Mouse (Mus musculus) ES-Bruce4 (cell line): ENCODE measurements around the gene Tsr1.

Source experiments
- CTCF ChIP-seq: IDR thresholded peaks from one replicate; pipeline ENCODE4 v1.8.1; 2011; ENCODE audit warnings: low read depth, low read length
- EP300 ChIP-seq: IDR thresholded peaks from 2 replicates; pipeline ENCODE4 v1.6.1; 2011; ENCODE audit warnings: low read depth, low read length; ENCODE audit not compliant: insufficient read depth

GRCm38 (mm10) chr11:74925577-74926387 is 27.9 kb downstream of the Tsr1 start, which contains the start of the genes Smg6 and Srr:
- TF ChIP-seq EP300 = peak; percentile 44; the same call in 1 of the 2 replicates
- TF ChIP-seq CTCF = no peak
